Mouse (Mus musculus) spleen, adult 18-20 months (tissue): ENCODE data around the gene Osbpl2.

ENCODE experiments used
- DNase-seq, 2 experiments: peaks; one replicate each; pipeline ENCODE4 v3.0.0; 2022; ENCODE audit warnings: mixed read lengths in 2 of 2

Osbpl2 gene

GRCm38 (mm10) chr2:180105441-180106190, 13.5 kb upstream of the Osbpl2 start:
- no peak for DNase-seq

DNA sequence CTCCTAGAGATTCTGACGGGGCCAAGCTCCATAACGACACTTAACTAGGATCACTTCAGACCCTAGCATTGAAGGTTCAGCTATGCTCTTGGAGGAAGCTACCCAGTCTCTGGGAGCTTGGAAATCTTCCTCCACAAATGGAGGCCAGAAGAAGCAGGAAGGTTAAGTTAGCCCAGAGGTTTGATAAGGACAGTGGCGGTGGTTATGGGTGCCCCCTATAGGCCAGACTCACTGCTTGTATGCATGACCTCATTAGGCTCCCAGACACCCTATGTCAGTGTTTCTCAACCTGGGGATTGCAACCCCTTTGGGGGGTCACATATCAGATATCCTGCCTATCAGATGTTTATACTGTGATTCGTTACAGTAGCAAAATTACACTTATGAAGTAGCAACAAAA, 12.0 kb upstream of the Osbpl2 start:
- no peak for DNase-seq

DNA sequence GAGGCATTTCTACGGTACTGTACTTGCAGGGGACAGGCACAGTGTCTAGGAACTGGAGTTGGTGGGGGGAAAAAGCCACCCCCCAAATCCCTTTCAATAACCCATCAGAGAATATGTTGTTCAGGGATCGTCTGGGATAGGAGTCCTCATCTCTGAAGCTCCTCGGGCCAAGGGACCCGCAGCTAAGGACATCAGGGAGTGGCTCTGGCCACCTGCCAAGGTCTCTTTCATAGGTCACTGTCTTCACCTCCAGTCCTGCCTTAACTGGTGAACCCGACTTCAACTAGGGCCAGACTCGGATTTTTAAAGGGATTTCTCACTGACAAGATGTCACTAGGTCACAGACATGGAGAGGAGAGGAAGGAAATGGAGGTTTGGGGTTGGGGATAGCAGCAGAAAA, 10.8 kb upstream of the Osbpl2 start:
- no peak for DNase-seq

DNA sequence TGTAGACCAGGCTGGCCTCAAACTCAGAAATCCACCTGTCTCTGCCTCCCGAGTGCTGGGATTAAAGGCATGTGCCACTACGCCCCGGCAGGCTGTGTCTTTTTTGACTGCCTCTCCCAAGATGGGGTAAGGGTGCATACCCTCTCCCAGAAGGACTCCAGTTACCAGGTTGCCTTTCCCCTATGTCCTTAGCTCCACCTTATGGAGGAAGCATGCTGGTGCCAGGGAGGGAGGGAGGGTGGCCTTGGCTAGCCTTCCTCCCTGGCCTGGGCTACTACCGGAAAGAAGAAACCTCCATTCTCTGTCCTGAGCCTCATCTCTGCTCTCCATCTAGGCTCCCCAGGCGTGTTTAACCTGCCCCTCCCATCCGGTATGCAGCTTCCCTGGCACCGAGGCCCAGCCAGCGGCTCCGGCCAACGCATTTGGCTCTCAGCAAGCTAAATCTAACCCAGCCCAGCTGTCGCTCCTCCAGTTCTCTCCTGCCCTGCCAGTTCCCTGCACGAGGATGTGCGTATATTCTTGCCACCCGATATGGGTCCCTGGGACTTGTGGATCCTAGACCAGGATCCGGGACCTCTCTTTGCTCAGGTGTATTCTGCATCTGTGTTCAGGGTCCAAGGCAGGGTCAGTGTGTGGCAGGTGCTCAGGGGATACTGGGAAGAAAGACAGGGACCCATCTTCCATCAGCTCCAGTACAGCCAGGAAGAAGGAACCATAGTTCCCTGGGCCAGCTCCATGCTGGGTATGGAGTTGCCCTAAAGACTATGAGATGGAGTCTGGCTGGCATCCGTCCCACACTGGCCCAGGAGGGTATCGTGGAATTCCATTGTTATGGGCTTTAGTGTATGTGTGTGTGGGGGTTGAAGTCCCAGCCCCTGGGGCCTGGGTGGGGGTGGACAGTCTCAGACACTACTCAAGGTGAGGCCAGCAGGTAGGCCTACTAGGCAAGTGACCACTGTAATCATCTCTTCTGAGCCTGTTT, 4.9 kb upstream of the Osbpl2 start:
- DNase-seq, result no peak

- DNase-seq, result no peak
Measured at GRCm38 (mm10) chr2:180115279-180115678, 3.8 kb upstream of the Osbpl2 start.

DNA sequence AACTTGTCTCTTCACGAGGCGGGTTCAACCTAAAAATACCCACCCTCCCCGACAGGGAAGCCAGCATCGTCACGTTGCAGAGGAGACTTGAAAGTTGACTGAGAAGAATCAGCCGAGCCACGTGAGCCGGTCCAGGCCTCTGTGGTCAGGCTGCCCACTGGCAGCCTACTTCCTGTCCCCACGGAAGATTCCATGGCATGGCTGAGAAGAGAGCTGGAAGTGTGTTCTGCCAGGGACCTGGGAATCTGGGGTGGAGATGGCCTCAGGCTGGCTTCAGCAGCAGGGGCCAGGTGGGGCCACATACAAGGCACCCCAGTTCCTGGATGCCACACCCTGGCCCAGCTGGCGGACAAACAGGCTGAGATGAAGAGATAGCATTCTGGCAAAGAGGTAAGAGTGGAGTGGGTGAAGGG, 3.0 kb upstream of the Osbpl2 start:
- no peak for DNase-seq

- no peak for DNase-seq
Measured at GRCm38 (mm10) chr2:180116741-180117484, 2.2 kb upstream of the Osbpl2 start.

- DNase-seq, result no peak
Measured at GRCm38 (mm10) chr2:180117485-180118194, 1.5 kb upstream of the Osbpl2 start.

DNA sequence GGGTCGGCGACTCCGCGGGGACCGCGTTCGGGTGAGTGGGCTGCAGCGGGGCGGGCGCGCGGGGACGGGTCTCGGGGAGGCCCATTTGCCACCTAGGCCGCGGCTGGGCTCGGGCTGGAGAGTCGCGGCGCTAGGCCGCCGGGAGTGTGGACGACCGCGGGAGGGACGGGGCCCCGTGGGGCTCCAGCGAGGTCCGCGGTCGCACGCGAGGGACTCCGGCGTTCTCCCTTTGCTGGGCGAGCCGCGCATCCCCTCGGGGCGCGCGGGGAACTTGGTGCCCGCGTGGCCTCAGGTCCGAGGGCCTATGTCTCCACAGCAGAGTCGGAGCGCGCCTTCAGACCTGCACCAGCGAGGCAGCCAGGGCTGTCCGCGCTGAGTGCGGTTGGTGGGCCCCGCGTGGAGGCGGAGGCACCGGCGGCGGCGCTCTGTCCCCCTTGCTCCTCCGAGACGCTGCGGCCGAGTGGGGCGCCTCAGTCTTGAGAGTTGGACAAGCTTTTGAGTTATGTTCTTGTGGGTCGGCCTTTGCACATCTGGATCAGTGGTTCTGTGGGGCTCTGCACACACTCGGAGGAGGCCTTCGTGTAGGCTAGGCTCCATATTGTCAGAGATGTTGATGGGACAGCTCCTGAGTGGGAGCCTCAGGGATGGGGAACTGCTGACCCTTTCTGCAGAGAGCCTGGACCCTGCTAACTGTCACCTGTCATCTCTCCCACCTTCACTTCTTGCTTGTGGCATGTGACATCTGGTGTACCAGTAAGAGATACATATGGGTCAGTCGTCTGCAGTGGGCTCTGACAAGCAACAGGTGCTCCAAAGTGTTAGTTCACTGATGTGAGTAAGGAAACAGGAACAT, 559 bp downstream of the Osbpl2 start:
- no peak for DNase-seq

DNA sequence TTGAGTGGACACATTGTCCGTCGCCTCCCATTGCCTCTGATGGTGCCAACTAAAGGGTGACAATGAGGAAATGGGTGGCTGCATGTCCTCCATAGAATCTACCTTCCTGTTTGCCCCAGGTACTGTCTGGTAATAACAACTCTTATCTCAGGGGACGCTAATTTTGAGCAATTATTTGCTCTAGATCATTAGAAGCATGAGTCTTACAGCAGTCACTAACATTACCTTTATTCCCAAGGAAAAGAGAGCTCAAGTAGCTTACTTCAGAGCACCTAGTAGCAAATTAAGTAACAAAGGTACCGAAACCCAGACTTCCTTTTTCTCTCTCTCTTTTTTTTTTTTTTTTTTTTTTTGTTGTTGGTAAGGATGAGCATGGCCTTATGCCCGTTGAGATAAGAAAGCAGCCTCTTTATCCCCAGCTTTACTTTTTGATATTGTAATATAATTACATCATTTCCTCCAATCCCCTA, 1.2 kb downstream of the Osbpl2 start:
- no peak for DNase-seq

GRCm38 (mm10) chr2:180124192-180124591, 5.1 kb downstream of the Osbpl2 start:
- DNase-seq, result no peak

- DNase-seq, result no peak
Measured at GRCm38 (mm10) chr2:180126195-180126594, 7.1 kb downstream of the Osbpl2 start.

DNA sequence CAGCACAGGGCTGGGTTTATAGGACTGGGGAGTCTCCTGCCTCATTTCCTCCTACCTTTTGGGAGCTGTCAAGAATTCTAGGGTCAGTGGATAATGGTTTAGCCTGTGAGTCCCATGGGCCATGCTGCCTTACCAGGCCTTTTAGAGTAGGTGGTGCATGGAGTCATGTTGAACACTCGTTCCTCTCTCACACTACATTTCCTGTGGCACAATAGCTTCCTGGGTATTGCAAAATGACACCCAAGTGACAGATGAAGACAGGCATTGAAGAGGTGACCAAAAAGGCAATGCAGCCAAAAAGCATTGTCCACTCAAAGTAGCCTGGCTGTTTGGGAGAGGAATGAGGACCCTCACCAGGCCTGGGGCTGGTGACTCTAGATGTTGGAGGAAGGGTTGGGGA, 8.6 kb downstream of the Osbpl2 start:
- DNase-seq, result no peak

DNA sequence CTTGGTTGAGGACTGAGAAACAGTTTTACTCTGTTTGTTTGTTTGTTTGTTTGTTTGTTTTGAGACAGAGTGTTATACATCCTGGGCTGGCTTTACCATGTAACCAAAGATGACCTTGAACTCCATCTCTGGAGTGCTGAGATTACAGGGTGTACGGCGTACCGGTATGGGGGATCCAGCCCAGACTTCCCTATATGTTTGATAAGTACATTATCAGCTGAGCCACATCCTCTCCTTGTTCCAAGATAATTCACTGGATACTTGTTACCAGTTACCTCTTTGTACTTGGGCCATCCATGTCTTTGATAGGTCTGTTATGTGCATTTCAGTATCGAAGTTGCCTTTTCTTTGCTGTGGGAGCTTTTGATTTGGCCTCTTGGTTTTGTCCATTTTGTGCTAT, 14.1 kb downstream of the Osbpl2 start:
- DNase-seq, result no peak

GRCm38 (mm10) chr2:180133911-180134310, 14.8 kb downstream of the Osbpl2 start:
- no peak for DNase-seq

- DNase-seq, result no peak
Measured at GRCm38 (mm10) chr2:180135414-180135813, 16.3 kb downstream of the Osbpl2 start.

DNA sequence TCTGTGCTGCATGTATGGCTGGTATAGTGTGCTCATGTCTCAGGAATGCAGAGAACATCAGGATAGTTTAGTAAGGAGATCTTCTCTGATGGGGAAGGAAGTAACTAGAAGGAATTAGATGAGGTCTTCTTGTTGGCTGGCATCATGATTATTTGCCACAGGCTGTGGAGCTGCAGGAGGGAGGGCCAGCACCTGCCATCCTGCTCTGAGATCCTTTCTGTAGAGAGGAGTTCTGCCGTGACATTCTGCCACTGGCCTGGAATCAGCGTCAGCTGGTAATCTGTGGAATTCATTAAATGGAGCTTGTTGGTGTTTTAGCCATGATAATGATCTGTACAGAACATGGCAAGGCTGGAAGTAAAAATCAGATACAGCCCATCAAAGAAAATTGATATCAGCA, 27.0 kb downstream of the Osbpl2 start:
- no peak for DNase-seq

GRCm38 (mm10) chr2:180147379-180147778, 28.3 kb downstream of the Osbpl2 start:
- no peak for DNase-seq

- DNase-seq, result no peak
Measured at GRCm38 (mm10) chr2:180148551-180148950, 29.4 kb downstream of the Osbpl2 start.

GRCm38 (mm10) chr2:180154796-180155195, 35.7 kb downstream of the Osbpl2 start:
- DNase-seq, result no peak

- no peak for DNase-seq
Measured at GRCm38 (mm10) chr2:180158627-180159026, 39.5 kb downstream of the Osbpl2 start.
